Mouse (Mus musculus) embryo, embryonic 11.5 days (tissue): ENCODE measurements at regions not wholly inside any gene's neighbourhood (a gene's known extent, or its start where the extent isn't known, plus 50 kb on each side); places are given as distances from the start of the nearest gene placed in this dataset.
"Not testable (repeated sequence)": the region's sequence is repeated elsewhere in the genome, so short reads cannot be mapped to it uniquely, and the experiment has no call there.

Source experiments
- DNase-seq: peaks from one replicate; pipeline ENCODE4 v3.0.0-alpha.2; 2012; ENCODE audit warnings: low read depth, low spot score

DNA sequence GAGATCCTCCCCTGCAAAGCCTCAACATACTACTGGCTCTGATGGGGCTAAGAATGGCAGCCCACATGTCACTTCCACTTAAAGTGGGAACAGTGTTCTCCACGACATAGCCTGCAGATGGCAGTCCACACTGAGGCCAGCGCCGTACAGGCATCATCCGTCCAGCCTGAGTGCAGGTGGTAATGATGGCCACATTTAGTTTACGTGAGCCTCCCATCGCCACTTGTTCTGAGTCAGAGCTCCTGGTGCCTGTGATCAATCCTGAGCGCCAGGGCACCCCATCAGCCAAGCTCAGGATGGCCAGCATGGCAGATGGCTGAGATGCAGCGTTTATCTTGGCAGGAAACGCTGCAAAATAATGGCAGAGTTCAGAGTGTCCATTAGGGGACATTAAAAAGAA lies 159.6 kb downstream of the Adgrd1 start:
- no peak for DNase-seq

DNA sequence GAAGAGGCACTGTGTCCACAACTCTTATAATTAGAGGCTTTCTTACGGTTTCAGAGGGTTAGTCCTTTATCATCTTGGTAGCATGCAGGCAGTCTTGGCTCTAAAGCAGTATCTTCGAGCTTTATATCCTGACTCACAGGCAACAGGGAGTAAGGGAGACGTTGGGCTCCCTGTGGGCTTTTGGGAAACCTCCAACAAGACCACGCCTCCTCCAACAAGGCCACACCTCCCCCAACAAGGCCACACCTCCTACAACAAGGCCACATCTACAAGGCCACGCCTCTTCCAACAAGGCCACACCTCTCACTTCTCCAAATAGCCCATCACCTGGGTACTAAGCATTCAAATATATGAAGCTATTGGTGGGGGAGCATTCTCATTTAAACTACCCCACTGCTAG lies 160.7 kb downstream of the Adgrd1 start:
- DNase-seq = no peak

DNA sequence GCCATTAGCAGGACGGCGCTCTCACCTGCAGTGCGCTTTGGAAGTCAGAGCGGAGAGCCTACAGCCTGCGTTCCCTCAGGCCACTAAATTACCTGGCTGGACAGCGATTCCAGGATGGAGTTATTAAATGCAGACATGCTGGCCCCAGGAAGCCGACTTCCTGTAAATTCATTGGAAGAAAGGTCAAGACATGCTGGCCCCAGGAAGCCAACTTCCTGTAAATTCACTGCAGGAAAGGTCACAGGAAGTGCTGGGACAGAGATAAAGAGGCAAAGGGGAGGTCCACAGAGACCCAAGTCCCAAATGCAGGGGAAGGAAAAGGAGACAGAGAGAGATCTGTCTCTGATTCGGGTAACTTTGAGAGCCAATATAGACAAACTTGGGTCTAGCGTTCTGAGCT lies 164.1 kb downstream of the Adgrd1 start:
- DNase-seq = no peak

DNA sequence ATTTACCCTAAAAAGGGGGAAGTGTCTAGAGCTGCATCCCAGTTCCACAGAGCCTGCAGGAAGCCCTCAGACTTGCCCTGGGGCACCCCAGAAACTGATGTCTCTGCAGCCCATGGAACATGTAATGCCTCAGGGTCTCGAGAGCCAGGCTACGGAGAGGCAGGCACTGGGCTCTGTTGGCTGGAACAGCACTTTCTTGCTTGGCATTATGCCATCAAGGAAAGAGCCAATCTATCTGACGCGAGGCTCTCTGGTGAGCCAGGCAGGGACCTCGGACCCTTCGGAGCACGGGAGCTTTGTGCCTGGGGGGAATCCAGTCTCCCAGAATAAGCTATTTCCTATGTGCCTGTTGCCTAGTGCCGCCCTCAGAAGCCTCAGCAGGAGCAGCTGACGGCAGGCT lies 166.6 kb downstream of the Adgrd1 start:
- no peak for DNase-seq

DNA sequence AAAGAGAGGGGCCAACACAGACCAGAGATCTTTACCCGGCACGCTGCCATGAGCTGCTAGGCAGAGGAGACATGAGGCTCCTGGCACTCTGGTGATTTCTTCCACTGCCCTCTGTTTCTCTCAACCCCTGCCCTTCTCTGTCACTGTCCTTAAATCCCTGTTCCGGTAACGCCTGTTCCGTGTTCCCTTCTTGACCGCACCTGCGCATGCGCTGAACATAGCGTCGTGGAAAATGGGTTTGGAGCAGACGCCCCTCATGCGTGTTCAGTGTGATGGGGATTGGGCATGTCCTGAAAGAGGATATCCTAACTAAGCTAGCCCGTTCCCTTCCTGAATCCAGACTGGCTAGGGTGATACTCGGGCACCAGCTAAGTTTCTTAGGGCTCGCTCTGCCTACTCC lies 167.8 kb downstream of the Adgrd1 start:
- DNase-seq = no peak

DNA sequence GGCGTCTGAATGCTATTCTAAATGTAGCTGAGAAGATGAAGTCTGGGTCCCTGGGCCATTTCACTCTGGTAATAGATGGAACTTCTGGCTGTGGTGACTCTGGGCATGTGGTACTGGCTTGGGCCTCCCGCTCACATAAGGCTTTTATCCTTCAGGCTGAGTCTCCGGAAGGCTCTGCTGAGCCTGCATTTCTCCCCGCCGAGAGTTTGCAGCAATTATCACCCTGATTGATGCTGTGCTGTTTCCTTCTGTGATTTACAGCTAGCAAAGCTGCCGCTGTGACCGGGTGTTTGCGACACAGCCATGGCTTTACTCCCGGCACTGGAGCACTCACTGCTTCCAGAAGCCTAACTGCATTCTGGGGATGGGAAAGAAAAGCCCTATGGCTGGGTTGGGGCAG lies 171.9 kb downstream of the Adgrd1 start:
- DNase-seq = no peak

DNA sequence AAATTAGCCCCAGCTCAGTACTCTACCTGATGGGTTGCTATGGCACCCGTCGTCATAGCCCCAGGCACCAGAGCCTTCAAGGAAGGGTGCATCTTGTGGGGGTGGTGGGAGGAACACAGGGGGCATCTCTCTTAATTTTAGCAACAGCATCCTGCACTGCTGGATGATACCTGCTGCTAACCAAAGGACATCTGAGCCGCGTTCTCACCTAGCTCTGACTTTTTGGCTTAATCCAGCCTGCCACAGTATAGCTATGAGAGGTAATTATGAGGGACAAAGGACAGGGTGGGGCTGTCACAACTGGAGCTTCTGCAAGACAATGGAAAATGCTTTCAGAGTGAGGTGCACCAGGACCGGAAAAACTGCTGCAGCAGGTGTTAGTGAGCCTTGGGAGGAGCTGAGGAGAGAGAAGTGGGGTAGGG lies 173.5 kb downstream of the Adgrd1 start:
- no peak for DNase-seq

DNA sequence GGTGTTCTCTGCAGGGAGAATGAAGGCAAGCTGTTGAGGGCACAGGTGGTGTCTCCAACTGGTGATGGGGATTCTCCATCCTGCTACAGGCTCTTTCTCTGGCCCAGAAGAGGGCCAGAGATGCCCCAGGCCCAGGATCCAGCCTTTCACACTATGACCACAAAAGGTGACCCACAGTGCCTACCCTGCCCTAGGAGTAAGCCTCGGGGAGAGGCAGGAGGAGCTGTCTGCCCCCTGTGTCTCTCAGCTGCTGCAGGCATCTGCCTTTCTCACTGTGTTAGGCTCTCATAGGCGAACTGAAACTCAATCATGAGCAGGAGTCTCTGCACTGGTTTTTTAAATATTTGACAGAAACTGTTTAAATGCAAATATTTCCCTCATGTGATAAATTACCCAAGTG lies 184.9 kb downstream of the Adgrd1 start:
- no peak for DNase-seq

DNA sequence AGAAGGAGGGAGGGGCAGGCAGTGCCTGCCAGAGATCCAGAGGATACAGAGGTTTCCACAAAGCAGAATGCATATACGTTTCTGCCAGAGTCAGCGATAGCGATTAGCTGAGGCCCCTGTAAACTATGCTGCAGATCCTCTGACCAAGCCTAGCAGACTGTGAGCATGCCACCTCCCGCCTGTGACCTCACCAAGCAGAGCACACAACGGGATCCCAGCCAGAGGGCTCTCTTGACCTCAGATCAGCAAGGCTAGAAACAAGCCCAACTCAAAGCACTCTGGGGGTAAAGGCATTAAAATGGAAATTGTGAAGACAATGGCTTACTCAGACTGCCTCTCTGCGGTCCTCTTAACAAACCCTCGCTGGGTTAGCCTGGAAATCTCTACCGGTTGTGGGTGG lies 185.6 kb downstream of the Adgrd1 start:
- DNase-seq = no peak

DNA sequence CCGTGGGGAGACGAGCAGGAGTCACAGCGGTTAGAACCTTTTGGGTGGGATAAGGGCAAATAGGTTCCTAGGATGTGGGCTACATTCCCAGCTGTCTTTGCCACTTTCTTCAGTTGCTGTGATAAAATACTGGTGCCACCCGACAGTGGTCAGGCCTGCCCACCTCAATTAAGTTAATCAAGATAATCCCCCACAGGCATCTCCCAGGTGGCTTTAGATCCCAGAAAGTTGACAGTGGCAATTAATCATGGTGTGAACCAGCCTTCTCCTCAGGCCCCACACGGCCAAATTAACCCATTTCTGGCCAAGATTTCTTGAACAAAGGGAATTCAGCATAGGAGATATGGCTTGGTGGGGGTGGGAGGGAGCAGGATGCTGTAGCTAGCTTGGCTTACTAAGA lies 186.3 kb downstream of the Adgrd1 start:
- no peak for DNase-seq

DNA sequence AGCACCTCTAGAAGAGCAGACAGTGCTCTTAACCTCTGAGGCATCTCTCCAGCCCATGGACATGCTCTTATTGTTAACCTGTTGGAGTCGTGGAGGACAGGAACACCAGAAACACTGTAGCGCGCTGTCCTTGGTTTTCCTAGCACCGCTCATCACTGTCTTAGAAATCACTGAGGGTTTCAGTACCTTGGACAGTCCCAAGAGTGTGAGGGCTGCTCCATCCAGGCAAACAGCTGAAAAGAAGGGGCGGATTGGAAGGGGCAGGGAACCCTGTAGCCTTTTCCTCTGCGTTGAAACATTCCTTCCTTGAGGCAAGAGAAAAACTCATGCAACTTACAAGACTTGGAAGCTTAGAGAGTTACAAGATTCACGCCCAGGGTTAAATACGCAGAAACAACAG lies 190.9 kb downstream of the Adgrd1 start:
- peak; percentile 64 for DNase-seq

DNA sequence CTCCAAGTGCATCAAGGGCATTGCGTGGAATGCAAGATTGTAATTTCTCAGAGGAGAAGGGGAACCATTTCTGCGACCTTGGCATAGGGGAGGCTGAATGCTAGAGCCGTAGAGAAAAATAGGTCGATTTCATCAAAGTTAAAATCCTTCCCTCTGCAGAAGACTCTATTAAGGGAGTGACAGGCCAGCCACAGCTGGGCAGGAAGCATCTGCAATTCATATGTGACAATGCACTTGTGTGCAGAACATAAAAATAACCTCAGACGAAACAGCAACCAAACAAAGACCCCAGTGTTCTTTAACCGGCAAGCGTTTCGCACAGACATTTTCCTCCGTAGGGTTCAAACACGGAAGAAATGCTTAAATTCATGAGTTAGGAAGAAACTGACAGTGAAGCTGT lies 196.3 kb downstream of the Adgrd1 start:
- DNase-seq = not testable (repeated sequence)

DNA sequence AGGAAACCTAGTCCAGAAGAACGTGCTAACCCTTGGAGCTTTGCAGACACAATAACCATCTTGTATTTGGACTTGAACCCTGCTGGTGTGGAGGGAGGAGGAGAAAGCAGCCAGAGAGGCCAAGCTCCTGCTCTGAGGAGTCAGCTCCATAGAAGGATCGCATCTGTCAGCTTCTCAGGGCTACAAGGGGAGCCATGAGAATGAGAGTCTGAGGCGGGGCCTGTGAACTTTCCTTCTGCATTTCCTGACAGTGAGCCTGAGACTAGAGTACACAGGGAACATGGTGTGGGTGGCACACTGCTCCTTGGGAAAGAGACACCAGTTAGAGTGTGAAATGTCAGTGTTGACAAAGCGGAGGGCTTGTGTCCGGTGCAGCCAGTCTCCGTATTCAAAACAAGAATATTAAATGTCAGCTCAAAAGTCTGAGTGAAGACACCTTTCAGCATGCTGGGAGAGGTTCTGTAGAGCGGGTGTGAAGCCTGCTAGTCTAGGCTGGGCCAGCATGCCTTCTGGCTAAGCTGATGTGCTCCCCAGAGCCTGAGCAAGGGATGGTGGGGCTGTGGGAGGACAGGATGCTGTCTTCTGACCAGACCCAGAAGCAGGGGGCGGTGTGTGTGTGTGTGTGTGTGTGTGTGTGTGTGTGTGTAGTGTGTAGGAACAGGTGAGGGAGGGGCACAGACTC lies 198.5 kb downstream of the Adgrd1 start:
- DNase-seq = not testable (repeated sequence)

DNA sequence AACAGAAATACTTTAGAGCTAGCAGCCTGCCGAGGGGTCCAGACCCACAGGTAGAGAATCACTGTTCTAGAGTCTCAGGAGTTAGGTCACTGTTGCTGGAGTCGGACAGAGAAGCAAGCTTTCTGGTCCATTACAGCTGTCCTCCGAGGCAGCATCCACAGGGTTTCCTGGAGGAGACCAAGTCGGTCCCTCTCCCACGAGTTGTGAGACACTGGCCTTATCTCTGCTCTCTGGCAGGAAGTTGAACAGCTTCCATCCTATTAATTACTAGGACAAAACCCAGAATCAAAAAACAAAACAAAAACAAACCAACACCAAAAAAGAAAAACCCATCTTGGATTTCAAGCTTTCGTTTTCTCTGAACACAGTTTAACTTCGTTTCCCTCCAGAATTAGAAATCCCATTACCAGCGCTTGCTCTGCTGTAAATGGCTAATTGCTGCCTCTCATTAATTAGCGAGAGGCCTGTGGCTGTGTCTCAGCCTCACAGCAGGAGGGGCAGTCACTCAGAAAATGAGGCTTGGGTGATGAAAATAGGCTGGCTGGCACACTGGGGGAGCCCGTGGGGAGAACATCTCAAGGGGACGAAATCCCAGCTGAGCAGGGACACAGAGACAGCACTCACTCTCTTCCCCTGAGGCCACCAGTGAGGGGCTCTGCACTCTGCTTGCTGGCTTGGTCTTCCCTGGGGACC lies 201.3 kb downstream of the Adgrd1 start:
- no peak for DNase-seq

DNA sequence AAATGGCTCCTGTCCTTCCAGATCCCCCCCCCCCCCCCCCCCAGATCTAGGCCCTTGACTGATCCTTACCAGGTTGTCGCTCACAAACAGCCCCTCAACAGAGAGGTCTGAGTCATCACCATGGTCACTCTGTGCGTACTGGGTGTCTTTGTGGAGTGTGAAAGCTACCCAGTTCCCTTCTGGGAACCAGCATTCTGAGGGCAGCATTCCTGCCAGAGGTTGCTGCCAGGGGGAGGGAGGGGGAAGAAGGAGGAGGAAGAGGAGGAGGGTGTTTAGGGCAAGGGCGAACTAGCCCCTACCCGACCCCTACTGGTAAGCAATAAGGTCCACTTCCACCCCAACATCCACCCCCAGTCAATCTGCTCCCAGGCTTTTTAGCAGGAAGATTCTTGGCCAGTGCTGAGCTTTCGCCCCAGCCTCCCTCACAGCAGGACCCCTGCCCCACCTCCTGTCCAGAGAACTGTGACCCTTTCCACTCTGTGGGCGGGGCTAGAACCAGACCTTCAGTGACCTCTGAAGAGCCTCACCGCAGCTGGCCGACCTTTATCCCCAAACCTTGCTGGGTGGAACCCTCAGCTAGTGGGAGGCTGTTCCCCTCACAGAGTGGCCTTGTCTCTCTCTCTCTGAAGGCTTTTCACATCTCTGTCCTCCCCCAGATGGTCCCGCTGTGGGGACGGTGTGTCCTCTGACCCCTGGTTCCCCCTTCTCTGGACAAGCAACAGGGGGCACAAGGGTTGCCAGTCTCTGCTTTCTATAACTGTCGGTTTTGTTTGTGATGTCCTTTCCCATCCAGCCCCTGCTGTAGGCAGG lies 202.2 kb upstream of the Sfswap start:
- no peak for DNase-seq

DNA sequence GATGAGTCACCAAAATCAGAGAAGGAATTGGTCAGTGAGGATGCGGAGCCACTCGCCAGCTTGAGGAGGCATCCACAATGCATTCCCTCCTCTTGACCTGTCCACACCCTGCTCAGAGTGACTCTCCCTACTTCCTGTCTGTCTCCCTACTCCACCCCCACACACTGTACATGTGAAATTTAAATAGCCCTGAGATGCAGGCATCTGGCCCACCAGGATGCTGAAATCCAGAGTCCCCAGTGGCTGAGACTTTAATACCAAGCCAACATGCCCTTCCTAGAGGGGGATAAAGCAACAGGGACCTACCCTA lies 201.6 kb upstream of the Sfswap start:
- DNase-seq = no peak

DNA sequence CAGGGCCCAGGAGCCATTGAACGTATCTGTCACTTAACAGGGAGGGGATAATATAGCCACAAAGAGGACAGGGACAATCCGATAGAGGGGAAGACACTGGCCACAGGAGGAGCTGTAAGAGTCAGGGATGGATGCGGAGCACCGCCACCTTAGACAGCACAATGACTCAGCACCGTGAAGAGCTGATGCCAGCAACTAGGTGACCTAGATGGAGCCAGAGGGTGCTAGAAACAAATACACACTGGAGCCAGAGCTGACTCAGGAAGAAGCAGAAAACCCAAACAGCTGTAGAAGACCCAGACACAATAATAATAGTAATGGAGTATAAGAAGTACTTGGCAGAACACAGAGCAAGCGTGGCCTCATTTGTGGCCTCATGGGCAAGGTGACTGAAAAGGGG lies 200.6 kb upstream of the Sfswap start:
- no peak for DNase-seq

DNA sequence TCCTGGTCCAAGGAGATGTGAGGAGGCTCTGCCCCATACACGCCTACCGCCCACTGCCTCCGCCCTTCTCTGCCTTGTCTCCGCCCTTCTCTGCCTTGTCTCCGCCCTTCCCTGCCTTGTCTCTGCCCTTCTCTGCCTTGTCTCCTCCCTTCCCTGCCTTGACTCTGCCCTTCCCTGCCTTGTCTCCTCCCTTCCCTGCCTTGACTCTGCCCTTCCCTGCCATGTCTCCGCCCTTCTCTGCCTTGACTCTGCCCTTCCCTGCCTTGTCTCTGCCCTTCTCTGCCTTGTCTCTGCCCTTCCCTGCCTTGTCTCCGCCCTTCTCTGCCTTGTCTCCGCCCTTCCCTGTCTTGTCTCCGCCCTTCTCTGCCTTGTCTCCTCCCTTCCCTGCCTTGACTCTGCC lies 185.4 kb upstream of the Sfswap start:
- DNase-seq = no peak

DNA sequence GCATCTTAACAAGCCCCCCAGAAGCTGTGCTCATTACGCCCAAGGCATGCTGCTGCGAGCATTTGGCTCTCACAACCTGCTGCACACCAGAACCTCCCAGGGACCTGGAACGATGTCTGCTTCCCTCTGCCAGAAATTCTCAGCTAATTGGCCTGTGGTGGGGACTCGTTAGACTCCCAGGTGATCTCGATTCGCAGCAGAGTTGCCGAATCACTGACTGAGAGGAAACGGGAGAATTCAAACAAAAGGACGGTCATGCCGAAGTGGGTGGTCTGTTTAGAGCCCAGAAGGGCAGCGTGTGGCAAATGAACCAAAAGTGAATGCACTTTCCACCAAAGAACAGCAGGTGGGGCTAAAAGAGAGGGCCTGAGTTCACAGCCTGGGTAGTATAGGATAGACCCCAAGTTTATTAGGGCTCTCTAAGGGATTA lies 169.9 kb upstream of the Sfswap start:
- peak; percentile 5 for DNase-seq

DNA sequence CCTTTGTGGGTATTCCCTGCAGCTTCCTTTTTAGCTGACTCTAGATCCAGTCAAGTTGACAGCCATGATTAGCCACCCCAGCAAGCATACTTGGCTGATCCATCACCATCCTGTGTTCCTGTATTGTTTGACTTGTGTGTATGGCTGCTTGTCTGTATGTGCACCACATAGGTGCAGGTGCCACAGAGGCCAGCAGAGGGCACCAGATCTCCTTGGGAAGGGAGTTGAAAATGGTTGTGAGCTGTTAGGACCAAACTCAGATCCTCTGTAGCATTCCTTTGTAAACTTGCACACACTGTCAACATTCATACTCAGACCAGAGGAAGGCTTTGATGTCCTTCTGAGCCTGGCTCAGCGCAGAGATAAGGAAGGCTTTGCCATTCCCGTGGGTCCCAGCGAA lies 169.0 kb upstream of the Sfswap start:
- no peak for DNase-seq

DNA sequence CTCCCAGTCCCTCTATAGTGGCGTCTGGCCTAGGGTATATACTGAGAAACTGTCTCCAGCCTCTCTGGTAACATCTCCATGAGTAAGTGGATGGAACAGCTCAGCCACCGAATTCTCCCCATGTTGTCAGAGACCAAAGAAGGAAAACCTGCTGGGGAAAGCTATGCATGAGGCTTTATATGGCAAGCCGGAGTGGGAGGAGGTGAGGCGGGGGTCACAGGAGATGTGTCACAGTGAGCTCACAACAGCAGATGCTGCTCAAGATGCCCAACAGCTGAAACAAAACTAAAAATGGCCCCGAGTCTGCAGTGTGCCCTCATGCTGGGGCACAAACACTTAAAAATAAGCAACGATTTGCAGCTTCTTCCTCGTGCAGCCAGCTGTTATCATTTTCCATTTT lies 162.5 kb upstream of the Sfswap start:
- DNase-seq = no peak

DNA sequence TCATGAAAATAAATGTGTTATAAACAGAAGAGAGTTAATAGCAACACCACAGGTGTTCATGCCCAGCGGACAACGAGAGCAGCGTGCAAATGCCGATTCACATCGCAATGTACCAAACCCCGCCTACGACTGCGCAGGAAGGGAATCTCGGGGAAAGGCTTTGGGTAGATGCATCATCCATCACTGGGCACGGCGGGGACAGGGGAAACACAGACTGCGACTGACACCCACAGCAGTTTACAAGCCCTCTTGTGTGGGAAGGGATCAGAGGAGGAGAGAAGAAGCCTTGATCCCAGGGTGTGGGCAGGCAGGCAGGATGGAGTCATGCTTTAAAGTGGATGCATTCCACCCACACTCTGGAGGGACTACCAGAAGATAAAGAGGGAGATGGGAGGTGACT lies 157.0 kb upstream of the Sfswap start:
- no peak for DNase-seq

DNA sequence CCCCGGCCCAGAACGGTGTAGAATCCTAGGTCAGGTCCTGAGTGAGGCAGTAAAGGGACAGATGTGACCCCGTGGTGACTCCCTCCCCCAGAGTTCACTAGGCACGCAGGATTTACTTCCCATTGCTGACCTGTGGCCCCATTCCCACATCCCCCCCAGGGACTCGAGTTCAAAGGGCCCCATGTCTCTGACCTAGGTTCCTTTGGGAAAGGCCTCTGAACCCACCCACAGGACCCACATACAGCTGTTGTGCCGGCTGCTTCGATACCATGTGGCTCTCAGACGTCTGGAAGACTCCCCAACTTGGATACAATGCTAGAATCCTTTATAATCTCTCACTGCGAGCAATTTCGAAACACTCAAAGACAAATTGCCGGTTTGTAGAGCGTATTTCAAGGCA lies 151.0 kb upstream of the Sfswap start:
- DNase-seq = no peak
